In the genomic region with DNA sequence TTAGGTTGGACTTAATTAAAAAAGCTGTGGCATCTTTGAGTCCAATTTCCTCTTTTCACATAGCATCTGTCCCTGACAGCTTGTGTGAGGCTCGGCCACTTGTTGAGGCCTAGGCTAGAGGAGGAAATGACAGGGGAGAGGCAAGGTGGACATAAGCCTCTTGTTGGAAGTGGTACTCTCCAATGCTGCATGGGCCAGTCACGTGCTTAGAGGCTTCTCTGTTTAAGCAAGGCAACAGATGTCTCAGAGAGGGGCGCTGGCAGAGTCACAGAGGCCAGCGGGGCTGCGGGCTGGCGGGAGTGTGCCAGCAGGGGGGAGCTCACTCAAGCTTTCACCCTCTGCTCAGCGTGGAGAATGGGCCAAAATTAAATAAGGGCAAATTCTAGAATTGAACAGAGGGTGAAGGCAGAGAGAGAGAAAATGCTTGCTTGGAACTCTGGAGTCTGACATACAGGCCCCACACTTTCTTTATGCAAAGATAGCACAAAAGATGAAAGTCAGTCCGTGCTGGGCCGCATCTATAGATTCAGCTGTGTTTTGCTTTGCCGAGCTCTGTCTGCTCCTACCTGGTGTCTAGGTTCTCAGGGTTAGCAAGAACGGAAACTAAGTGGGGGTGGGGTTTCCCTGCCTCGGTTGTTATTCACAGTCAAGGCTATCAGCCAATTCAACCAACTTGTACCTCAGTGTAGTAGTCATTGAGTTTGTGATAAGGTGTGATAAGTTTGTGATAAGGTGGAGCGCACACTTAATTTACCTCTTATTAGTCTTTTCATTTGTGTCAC, we compare ENCODE assay signal across 9 mouse cellular contexts.
DNase-seq lines count a peak whose midpoint lies in the region; ATAC-seq lines count a peak whose summit lies in the region.
"Had no signal": no experiment of that assay in that cellular context is flagged by ENCODE, and none has a peak within 500 bp of the region (broad histone marks: within the 10 kb centered on the region; RNA-seq: fewer than 3 reads in every experiment).

No protein-coding gene starts in this region.

- H3K27me3 ChIP-seq in intestine, embryonic 16.5 days (replicated peaks; ENCODE audit: control insufficient read depth, insufficient read depth, low read length) = no peaks in the 10 kb centered on the region
- no peaks in the 10 kb centered on the region for H3K27me3 ChIP-seq in splenic B cell, adult 2 months (ENCODE audit: control insufficient read depth, insufficient read depth, low read length, poor library complexity, severe bottlenecking)

- no peaks in the 10 kb centered on the region for H3K9me3 ChIP-seq in intestine, embryonic 16.5 days (ENCODE audit: control insufficient read depth, low read length)

- WGBS in intestine, embryonic 16.5 days = 33% methylated on average over 13 of the region's 13 CpGs

- H3K9ac ChIP-seq in intestine, embryonic 16.5 days (ENCODE audit: low read depth, low read length) = peak overlapping the region; percentile 27; the same call in 1 of the 2 replicates

- H3K4me1 ChIP-seq in intestine, embryonic 16.5 days (ENCODE audit: control insufficient read depth, insufficient read depth, low read length) = peaks cover 15% of the 10 kb centered on the region

- DNase-seq in spleen, adult 18-20 months = peak; percentile 29 to 35
- no peak for DNase-seq in spleen, postnatal 4 days (ENCODE audit: low spot score in 2 of 2)
- DNase-seq in embryo, embryonic 10 days (ENCODE audit: low spot score) = peak; percentile 61
- peak; percentile 49 for DNase-seq in splenic B cell, adult 2 months (ENCODE audit: low read depth, low spot score)
- DNase-seq in kidney, postnatal 36 days = no peak
- DNase-seq in urinary bladder, postnatal 36 days (ENCODE audit: low spot score in 2 of 2) = no peak
- DNase-seq in MN1 (ENCODE audit: low spot score) = no peak

- H3K4me3 ChIP-seq in intestine, embryonic 16.5 days (ENCODE audit: low read length) = no peak overlapping the region
- H3K4me3 ChIP-seq: myocyte had no signal

- peak overlapping the region; percentile 81 for H3K27ac ChIP-seq in intestine, embryonic 16.5 days (ENCODE audit: low read length)

- peak; percentile 73 for ATAC-seq in intestine, embryonic 16.5 days

- H3K4me2 ChIP-seq in intestine, embryonic 16.5 days (ENCODE audit: low read depth, low read length) = peak overlapping the region; percentile 21

- no peaks in the 10 kb centered on the region for H3K36me3 ChIP-seq in intestine, embryonic 16.5 days (ENCODE audit: control insufficient read depth, insufficient read depth, low read length)
- no peaks in the 10 kb centered on the region for H3K36me3 ChIP-seq in splenic B cell, adult 2 months (ENCODE audit: control insufficient read depth, insufficient read depth, low read length, poor library complexity, severe bottlenecking)

Comparison
In these comparisons a context has a peak if more than half of its experiments do, and no peak if none do; other contexts are left out.
1. DNase-seq: peak in spleen, adult 18-20 months (2 of 2), embryo, embryonic 10 days (single experiment) and splenic B cell, adult 2 months (single experiment); none in spleen, postnatal 4 days (0 of 2), kidney, postnatal 36 days (0 of 2), urinary bladder, postnatal 36 days (0 of 2) and MN1 (single experiment).